Mouse (Mus musculus): ENCODE measurements around the gene Slc34a3. TPM values are rescaled to one million over a fixed set of nuclear protein-coding genes. Genes with fewer than 3 reads are reported as not detected.

Slc34a3 gene
- polyA plus RNA-seq, 1 experiment from 2014 or later: not detected

DNA sequence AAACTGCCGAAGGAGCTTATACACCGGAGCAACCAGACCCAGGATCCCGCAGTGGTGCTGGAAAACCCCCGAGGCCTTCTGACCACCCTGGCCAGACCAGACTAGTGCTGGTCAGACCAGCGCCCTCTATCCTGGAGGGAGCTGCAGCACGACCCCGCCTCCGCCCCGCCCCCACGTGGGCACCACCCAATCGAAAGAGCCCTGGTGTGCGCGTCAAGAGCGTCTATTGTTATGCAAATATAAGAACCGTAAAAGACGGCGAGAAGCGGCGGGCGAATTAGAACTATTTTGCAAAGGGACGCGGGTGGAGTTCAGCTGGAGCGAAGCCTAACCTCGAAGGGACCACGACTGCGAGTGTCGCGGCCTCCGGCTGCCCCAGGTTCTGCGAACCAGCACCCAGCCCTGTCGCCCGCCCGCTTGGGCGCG is 53.7 kb downstream of the Slc34a3 start, which contains the start of gene Nrarp:
Gene Nrarp, plus strand, starts transcription at position 281 of the 426 bp plus-strand sequence.
- Histone ChIP-seq H3K36me3 (ENCODE audit: control insufficient read depth, insufficient read depth, low read length) (no peaks in the 10 kb centered on the region; the same call in 1 of the 2 replicates), H3K9ac (ENCODE audit: low read length) (peak within 1 kb of the TSS; percentile 82), H3K27ac (replicated peaks in 1 of 2; ENCODE audit: control insufficient read depth in 1 of 2, insufficient read depth in 1 of 2, low read depth in 2 of 2, low read length in 2 of 2) (peak within 1 kb of the TSS; percentile 20 to 82), H3K4me3 (ENCODE audit: control insufficient read depth in 1 of 2, insufficient read depth in 1 of 2, low read depth in 1 of 2, low read length in 2 of 2) (peak within 1 kb of the TSS; percentile 54 to 64), H3K27me3 (ENCODE audit: control insufficient read depth, insufficient read depth, low read length) (peaks cover 51% of the 10 kb centered on the region), H3K9me3 (ENCODE audit: control insufficient read depth, low read length) (no peaks in the 10 kb centered on the region), H3K4me2 (ENCODE audit: low read length) (peak within 1 kb of the TSS; percentile 95), H3K4me1 (ENCODE audit: control insufficient read depth in 2 of 2, insufficient read depth in 2 of 2, low read length in 2 of 2) (peaks cover 31 to 36% of the 10 kb centered on the region in 2 experiments)
- peak; percentile 88 for ATAC-seq (ENCODE audit: insufficient number of reproducible peaks, insufficient read depth, low FRiP score, low read depth)
- WGBS: 0% methylated on average over 35 of the region's 35 CpGs

DNA sequence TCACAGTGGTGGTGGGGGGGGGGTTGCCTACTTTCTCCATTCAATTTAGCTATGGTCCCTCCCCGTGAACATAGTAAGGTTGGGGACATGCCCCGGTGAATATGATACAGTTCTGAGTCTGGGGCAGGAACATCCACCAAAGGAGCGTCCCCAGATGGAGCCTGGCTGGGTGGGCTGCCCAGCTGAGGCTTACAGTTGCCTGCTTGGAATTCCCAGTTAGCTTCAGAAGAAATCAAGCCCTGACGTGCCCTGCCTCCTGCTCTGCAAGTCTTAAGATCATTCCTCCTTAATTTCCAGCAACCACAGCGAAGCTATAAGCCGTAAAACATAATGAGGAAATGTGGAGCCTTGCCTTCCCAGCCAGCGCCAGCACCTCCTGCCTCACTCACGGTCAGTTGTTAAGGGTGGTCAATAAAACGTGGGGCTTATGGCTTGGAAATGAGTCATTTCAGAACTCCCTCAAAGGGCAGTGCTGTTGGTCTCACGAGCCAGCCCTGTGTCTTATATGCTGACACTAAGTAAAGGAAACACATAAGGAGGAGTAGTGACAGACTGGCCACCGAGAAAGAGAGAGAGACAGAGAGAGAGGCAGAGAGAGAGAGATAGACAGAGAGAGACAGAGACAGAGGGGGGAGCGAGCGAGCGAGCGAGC is 54.5 kb downstream of the Slc34a3 start:
- Histone ChIP-seq H3K27me3 (ENCODE audit: control insufficient read depth, insufficient read depth, low read length) (peaks cover 48% of the 10 kb centered on the region), H3K4me1 (ENCODE audit: control insufficient read depth in 2 of 2, insufficient read depth in 2 of 2, low read length in 2 of 2) (peaks cover 29 to 35% of the 10 kb centered on the region in 2 experiments)
- WGBS: 56% methylated on average over 15 of the region's 15 CpGs

More for the DNA sequence above, 54.5 kb downstream of the Slc34a3 start:
- Histone ChIP-seq H3K36me3 (ENCODE audit: control insufficient read depth, insufficient read depth, low read length) (no peaks in the 10 kb centered on the region; the same call in 1 of the 2 replicates), H3K9ac (ENCODE audit: low read length) (peak overlapping the region; percentile 58; the same call in 1 of the 2 replicates), H3K9me3 (ENCODE audit: control insufficient read depth, low read length) (no peaks in the 10 kb centered on the region), H3K4me2 (ENCODE audit: low read length) (peak overlapping the region; percentile 95), H3K27ac (replicated peaks in 1 of 2; ENCODE audit: control insufficient read depth in 1 of 2, insufficient read depth in 1 of 2, low read depth in 2 of 2, low read length in 2 of 2) (peak overlapping the region in 1 of 2 experiments; percentile 59; a peak in 2 of 4 replicates), H3K4me3 (ENCODE audit: control insufficient read depth in 1 of 2, insufficient read depth in 1 of 2, low read depth in 1 of 2, low read length in 2 of 2) (peak overlapping the region in 1 of 2 experiments; percentile 64; a peak in 2 of 4 replicates)
- ATAC-seq (ENCODE audit: insufficient number of reproducible peaks, insufficient read depth, low FRiP score, low read depth): no peak

Other genes starting within 250 kb of the Slc34a3 start
- gene Nsmf, start 180.0 kb downstream of the Slc34a3 start, polyA plus RNA-seq (2014; fragmentation: Nextera tagmentation; extraction: Ambion mirVana): 43.2 and 48.1 TPM in 2 replicates
- gene Entpd8, start 154.1 kb downstream of the Slc34a3 start, polyA plus RNA-seq (2014; fragmentation: Nextera tagmentation; extraction: Ambion mirVana): not detected in 2 replicates
- not detected in 2 replicates for gene Noxa1, start 139.2 kb downstream of the Slc34a3 start, polyA plus RNA-seq (2014; fragmentation: Nextera tagmentation; extraction: Ambion mirVana)
- 11.9 and 13.9 TPM in 2 replicates for gene Nrarp, start 53.6 kb downstream of the Slc34a3 start, polyA plus RNA-seq (2014; fragmentation: Nextera tagmentation; extraction: Ambion mirVana)
- 6.5 and 8.0 TPM in 2 replicates for gene Tor4a, start 37.5 kb downstream of the Slc34a3 start, polyA plus RNA-seq (2014; fragmentation: Nextera tagmentation; extraction: Ambion mirVana)
- gene Nelfb, start 22.9 kb downstream of the Slc34a3 start, polyA plus RNA-seq (2014; fragmentation: Nextera tagmentation; extraction: Ambion mirVana): 58.4 and 65.9 TPM in 2 replicates
- gene Stpg3, start 19.7 kb downstream of the Slc34a3 start, polyA plus RNA-seq (2014; fragmentation: Nextera tagmentation; extraction: Ambion mirVana): not detected in 2 replicates
- 0.93 TPM in 1 of 2 replicates, not detected in the other for gene Fam166a, start 15.6 kb downstream of the Slc34a3 start, polyA plus RNA-seq (2014; fragmentation: Nextera tagmentation; extraction: Ambion mirVana)
- gene Tubb4b, start 9.7 kb downstream of the Slc34a3 start, polyA plus RNA-seq (2014; fragmentation: Nextera tagmentation; extraction: Ambion mirVana): 342 and 395 TPM in 2 replicates
- gene Rnf224, start 2.4 kb upstream of the Slc34a3 start, polyA plus RNA-seq (2014; fragmentation: Nextera tagmentation; extraction: Ambion mirVana): not detected in 2 replicates
- 5.3 and 8.0 TPM in 2 replicates for gene Rnf208, start 7.9 kb upstream of the Slc34a3 start, polyA plus RNA-seq (2014; fragmentation: Nextera tagmentation; extraction: Ambion mirVana)
- gene Cysrt1, start 8.1 kb upstream of the Slc34a3 start, polyA plus RNA-seq (2014; fragmentation: Nextera tagmentation; extraction: Ambion mirVana): not detected in 2 replicates
- gene AL732309.1, start 12.5 kb upstream of the Slc34a3 start, polyA plus RNA-seq (2014; fragmentation: Nextera tagmentation; extraction: Ambion mirVana): 1.8 and 2.4 TPM in 2 replicates
- gene Tmem203, start 21.1 kb upstream of the Slc34a3 start, polyA plus RNA-seq (2014; fragmentation: Nextera tagmentation; extraction: Ambion mirVana): 12.3 and 16.3 TPM in 2 replicates
- 2.3 and 3.1 TPM in 2 replicates for gene Tprn, start 28.3 kb upstream of the Slc34a3 start, polyA plus RNA-seq (2014; fragmentation: Nextera tagmentation; extraction: Ambion mirVana)
- 150 and 163 TPM in 2 replicates for gene Ssna1, start 38.1 kb upstream of the Slc34a3 start, polyA plus RNA-seq (2014; fragmentation: Nextera tagmentation; extraction: Ambion mirVana)
- 70.2 and 71.3 TPM in 2 replicates for gene Anapc2, start 38.1 kb upstream of the Slc34a3 start, polyA plus RNA-seq (2014; fragmentation: Nextera tagmentation; extraction: Ambion mirVana)
- gene Tmem210, start 53.8 kb upstream of the Slc34a3 start, polyA plus RNA-seq (2014; fragmentation: Nextera tagmentation; extraction: Ambion mirVana): not detected in 2 replicates
- gene Lrrc26, start 55.6 kb upstream of the Slc34a3 start, polyA plus RNA-seq (2014; fragmentation: Nextera tagmentation; extraction: Ambion mirVana): not detected in 2 replicates
- gene Grin1, start 84.8 kb upstream of the Slc34a3 start, polyA plus RNA-seq (2014; fragmentation: Nextera tagmentation; extraction: Ambion mirVana): 0.05 TPM in 1 of 2 replicates, not detected in the other
- gene Man1b1, start 98.0 kb upstream of the Slc34a3 start, polyA plus RNA-seq (2014; fragmentation: Nextera tagmentation; extraction: Ambion mirVana): 42.8 and 48.1 TPM in 2 replicates
- 11.5 and 12.4 TPM in 2 replicates for gene Dpp7, start 122.0 kb upstream of the Slc34a3 start, polyA plus RNA-seq (2014; fragmentation: Nextera tagmentation; extraction: Ambion mirVana)
- 17.6 and 18.3 TPM in 2 replicates for gene Uap1l1, start 131.3 kb upstream of the Slc34a3 start, polyA plus RNA-seq (2014; fragmentation: Nextera tagmentation; extraction: Ambion mirVana)
- 14.4 and 17.7 TPM in 2 replicates for gene Sapcd2, start 138.0 kb upstream of the Slc34a3 start, polyA plus RNA-seq (2014; fragmentation: Nextera tagmentation; extraction: Ambion mirVana)
- gene Entpd2, start 161.5 kb upstream of the Slc34a3 start, polyA plus RNA-seq (2014; fragmentation: Nextera tagmentation; extraction: Ambion mirVana): 0.81 and 0.85 TPM in 2 replicates
- 29.3 and 29.5 TPM in 2 replicates for gene Npdc1, start 165.0 kb upstream of the Slc34a3 start, polyA plus RNA-seq (2014; fragmentation: Nextera tagmentation; extraction: Ambion mirVana)
- gene Fut7, start 188.9 kb upstream of the Slc34a3 start, polyA plus RNA-seq (2014; fragmentation: Nextera tagmentation; extraction: Ambion mirVana): 0.14 TPM in 1 of 2 replicates, not detected in the other
- 3.8 and 4.3 TPM in 2 replicates for gene Abca2, start 194.3 kb upstream of the Slc34a3 start, polyA plus RNA-seq (2014; fragmentation: Nextera tagmentation; extraction: Ambion mirVana)
- gene Clic3, start 222.5 kb upstream of the Slc34a3 start, polyA plus RNA-seq (2014; fragmentation: Nextera tagmentation; extraction: Ambion mirVana): 3.8 and 4.6 TPM in 2 replicates
- gene Paxx, start 226.7 kb upstream of the Slc34a3 start, polyA plus RNA-seq (2014; fragmentation: Nextera tagmentation; extraction: Ambion mirVana): 31.0 and 32.6 TPM in 2 replicates
- gene Ptgds, start 235.7 kb upstream of the Slc34a3 start, polyA plus RNA-seq (2014; fragmentation: Nextera tagmentation; extraction: Ambion mirVana): 98.5 and 112 TPM in 2 replicates

Measured in heart, embryonic 14.5 days (tissue).